Mouse (Mus musculus) cerebellum, adult 2 months (tissue): ENCODE results near the gene Mmp24.

Experiments
- CTCF ChIP-seq: fragments of 200-500 bp; IDR thresholded peaks from 2 replicates; pipeline ENCODE4 v1.5.1; 2011; ENCODE audit warnings: low read depth, mild to moderate bottlenecking, control low read depth, low read length, moderate library complexity, borderline replicate concordance; ENCODE audit not compliant: insufficient read depth
- POLR2A ChIP-seq: fragments of 200-500 bp; IDR thresholded peaks from 2 replicates; pipeline ENCODE4 v1.6.1; 2011; ENCODE audit warnings: low read length, control low read depth, borderline replicate concordance; ENCODE audit not compliant: insufficient read depth

DNA sequence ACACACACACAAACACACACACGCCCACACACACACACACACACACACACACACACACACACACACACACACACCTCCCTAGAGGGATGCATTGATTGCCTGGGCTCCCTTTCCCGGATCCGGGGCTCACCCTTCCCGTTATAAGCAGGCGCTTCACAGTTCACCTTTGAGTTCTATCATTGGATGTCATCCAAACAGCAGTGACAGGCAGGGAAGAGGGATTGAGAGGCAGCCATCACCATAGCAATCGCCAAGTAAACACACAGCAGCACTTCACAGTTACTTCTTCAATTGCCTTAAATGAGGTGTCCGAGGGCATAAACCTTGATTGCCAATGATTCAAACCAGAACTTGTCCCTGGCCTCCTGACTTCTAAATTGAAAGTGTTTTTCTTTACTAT lies 3.9 kb downstream of the Mmp24 start:
- TF ChIP-seq CTCF (no peak), POLR2A (no peak)
